Mouse (Mus musculus): ENCODE measurements around the gene Zar1l. TPM values are rescaled to one million over a fixed set of nuclear protein-coding genes. Genes with fewer than 3 reads are reported as not detected.

The Zar1l gene
- not detected in 2 replicates for polyA plus RNA-seq (2016; fragmentation: Nextera tagmentation; extraction: Ambion mirVana)

DNA sequence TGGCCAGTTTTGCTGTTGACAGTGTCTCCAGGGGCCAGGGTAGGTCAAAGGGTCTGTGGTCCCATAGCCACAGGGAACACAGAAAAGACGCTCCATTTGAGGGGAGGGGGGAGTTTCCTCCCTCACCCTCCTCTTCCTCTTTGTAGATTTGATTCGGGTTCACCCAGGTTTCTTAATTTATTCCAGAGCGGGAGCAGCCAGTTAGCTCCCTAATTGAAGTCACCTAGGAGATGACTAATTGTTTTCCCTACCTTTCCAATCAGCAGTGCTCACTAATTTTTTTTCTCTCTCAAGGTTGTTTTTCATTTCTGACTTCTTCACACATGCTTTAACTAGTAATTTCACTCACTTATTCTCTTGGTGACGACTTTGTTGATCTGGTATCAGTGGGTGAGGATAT is at the start of gene Zar1l:
TSS of gene Zar1l (minus strand) at position 101 of the 400 bp plus-strand sequence.
- H3K36me3 ChIP-seq (replicated peaks): no peaks in the 10 kb centered on the region
- no peak within 1 kb of the TSS for H3K4me3 ChIP-seq
- no peaks in the 10 kb centered on the region for H3K27me3 ChIP-seq (ENCODE audit: poor library complexity, severe bottlenecking)
- no peaks in the 10 kb centered on the region for H3K9me3 ChIP-seq
- peaks cover 8% of the 10 kb centered on the region for H3K4me1 ChIP-seq
- no peak for DNase-seq (ENCODE audit: extremely low spot score, low spot score)
- WGBS: 52% methylated on average over 4 of the region's 4 CpGs
- H3K27ac ChIP-seq: no peak within 1 kb of the TSS

- peaks cover 96% of the 10 kb centered on the region for H3K36me3 ChIP-seq (replicated peaks)
- no peaks in the 10 kb centered on the region for H3K4me1 ChIP-seq
- no peaks in the 10 kb centered on the region for H3K9me3 ChIP-seq
- no peak for DNase-seq (ENCODE audit: extremely low spot score, low spot score)
- H3K27me3 ChIP-seq (ENCODE audit: poor library complexity, severe bottlenecking): no peaks in the 10 kb centered on the region
- no peak overlapping the region for H3K27ac ChIP-seq
- 94% methylated on average over 5 of the region's 5 CpGs for WGBS
- H3K4me3 ChIP-seq: no peak overlapping the region
Observed at GRCm38 (mm10) chr5:150566971-150567370, 49.0 kb upstream of the Zar1l start.

DNA sequence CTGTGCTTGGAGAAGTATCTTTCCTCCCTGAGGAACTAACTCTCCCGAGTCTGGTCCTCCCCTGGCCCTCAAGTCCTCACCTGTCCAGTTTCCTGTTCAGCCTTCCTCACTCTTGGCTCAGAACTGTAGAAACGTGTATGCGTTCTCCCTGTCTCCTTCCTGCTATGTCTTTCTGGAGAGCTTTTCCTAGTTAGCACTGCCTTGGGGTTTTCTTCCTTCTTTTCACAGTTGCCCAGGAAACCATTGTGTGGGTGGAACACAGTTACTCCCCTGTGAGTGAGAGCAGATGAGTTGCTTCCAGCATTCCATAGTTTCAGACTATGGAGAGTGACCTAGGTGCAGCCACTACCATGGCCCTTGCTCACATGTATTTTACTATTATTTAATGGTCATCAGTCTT is 48.3 kb upstream of the Zar1l start:
- H3K27ac ChIP-seq: no peak overlapping the region
- peaks cover 97% of the 10 kb centered on the region for H3K36me3 ChIP-seq (replicated peaks)
- 76% methylated on average over 3 of the region's 3 CpGs for WGBS
- H3K9me3 ChIP-seq: no peaks in the 10 kb centered on the region
- no peaks in the 10 kb centered on the region for H3K4me1 ChIP-seq
- no peaks in the 10 kb centered on the region for H3K27me3 ChIP-seq (ENCODE audit: poor library complexity, severe bottlenecking)
- no peak overlapping the region for H3K4me3 ChIP-seq
- DNase-seq (ENCODE audit: extremely low spot score, low spot score): no peak

DNA sequence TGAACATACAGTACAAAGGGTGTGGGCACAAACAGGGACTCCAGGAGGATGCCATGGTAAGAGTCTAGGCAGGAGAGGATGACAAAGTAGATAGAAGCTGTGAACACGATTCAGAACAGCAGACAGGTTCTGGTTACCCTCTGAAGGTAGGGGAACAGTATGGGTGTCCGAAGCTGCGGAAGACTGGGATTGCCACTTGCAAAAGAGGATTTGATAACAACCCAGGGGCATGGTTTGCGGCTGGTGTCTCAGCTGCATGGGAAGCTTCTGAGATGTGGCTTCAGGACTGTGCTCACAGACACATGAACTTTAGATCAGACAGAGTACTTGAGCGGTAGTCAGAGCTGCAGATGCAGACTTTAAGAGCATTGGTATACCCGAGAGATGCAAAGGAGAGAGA is 46.5 kb upstream of the Zar1l start:
- Histone ChIP-seq H3K9me3 (no peaks in the 10 kb centered on the region), H3K27ac (no peak overlapping the region), H3K4me1 (no peaks in the 10 kb centered on the region), H3K4me3 (no peak overlapping the region), H3K36me3 (replicated peaks) (peaks cover 97% of the 10 kb centered on the region), H3K27me3 (ENCODE audit: poor library complexity, severe bottlenecking) (no peaks in the 10 kb centered on the region)
- DNase-seq (ENCODE audit: extremely low spot score, low spot score): peak; percentile 10
- WGBS: 92% methylated on average over 6 of the region's 6 CpGs

- Histone ChIP-seq H3K9me3 (no peaks in the 10 kb centered on the region), H3K36me3 (replicated peaks) (peaks cover 98% of the 10 kb centered on the region), H3K4me1 (no peaks in the 10 kb centered on the region), H3K27me3 (ENCODE audit: poor library complexity, severe bottlenecking) (no peaks in the 10 kb centered on the region), H3K27ac (no peak overlapping the region), H3K4me3 (no peak overlapping the region)
- no peak for DNase-seq (ENCODE audit: extremely low spot score, low spot score)
- WGBS: 90% methylated on average over 5 of the region's 5 CpGs
Observed at GRCm38 (mm10) chr5:150561783-150562182, 43.8 kb upstream of the Zar1l start.

GRCm38 (mm10) chr5:150561376-150561775 is 43.4 kb upstream of the Zar1l start:
- H3K36me3 ChIP-seq (replicated peaks): peaks cover 96% of the 10 kb centered on the region

GRCm38 (mm10) chr5:150560851-150561250 is 42.9 kb upstream of the Zar1l start:
- no peaks in the 10 kb centered on the region for H3K9me3 ChIP-seq
- no peaks in the 10 kb centered on the region for H3K27me3 ChIP-seq (ENCODE audit: poor library complexity, severe bottlenecking)
- WGBS: 97% methylated on average over 5 of the region's 5 CpGs
- no peak overlapping the region for H3K4me3 ChIP-seq
- no peak overlapping the region for H3K27ac ChIP-seq
- no peaks in the 10 kb centered on the region for H3K4me1 ChIP-seq
- DNase-seq (ENCODE audit: extremely low spot score, low spot score): no peak
- H3K36me3 ChIP-seq (replicated peaks): peaks cover 95% of the 10 kb centered on the region

More at GRCm38 (mm10) chr5:150561376-150561775, 43.4 kb upstream of the Zar1l start:
- no peak for DNase-seq (ENCODE audit: extremely low spot score, low spot score)
- no peaks in the 10 kb centered on the region for H3K9me3 ChIP-seq
- H3K4me3 ChIP-seq: no peak overlapping the region
- no peaks in the 10 kb centered on the region for H3K27me3 ChIP-seq (ENCODE audit: poor library complexity, severe bottlenecking)
- no peaks in the 10 kb centered on the region for H3K4me1 ChIP-seq
- H3K27ac ChIP-seq: no peak overlapping the region

DNA sequence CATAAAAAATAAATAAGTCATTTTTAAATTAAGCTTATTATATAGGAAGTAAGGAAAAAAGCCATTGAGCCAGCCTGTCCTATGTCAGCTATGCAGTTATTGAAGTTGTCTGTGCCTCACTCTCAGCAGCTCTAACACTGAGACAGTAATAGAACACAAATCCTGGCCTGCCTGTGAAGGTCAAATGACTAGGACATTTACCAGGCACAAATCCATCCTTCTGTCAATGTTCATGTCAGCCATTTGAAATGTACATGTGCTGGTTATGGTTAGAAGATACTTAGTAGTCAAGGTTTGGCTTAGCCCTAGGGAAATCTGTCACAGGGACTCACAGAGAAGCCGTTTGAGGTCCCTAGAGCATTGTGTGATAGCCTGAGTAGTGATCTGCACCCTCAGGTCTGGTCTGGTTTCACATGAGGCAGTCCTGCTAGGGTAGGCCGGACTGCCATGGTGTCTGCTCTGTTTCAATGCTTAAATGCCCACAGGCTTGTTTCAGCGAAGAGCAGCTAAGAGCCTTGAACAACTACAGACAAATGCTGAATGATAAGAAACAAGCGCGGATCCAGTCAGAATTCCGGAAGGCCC is 41.6 kb upstream of the Zar1l start:
- H3K4me3 ChIP-seq: no peak overlapping the region
- no peak overlapping the region for H3K27ac ChIP-seq
- no peak for DNase-seq (ENCODE audit: extremely low spot score, low spot score)
- WGBS: 90% methylated on average over 6 of the region's 6 CpGs
- no peaks in the 10 kb centered on the region for H3K9me3 ChIP-seq
- peaks cover 95% of the 10 kb centered on the region for H3K36me3 ChIP-seq (replicated peaks)
- no peaks in the 10 kb centered on the region for H3K4me1 ChIP-seq
- no peaks in the 10 kb centered on the region for H3K27me3 ChIP-seq (ENCODE audit: poor library complexity, severe bottlenecking)

GRCm38 (mm10) chr5:150551637-150552036 is 33.7 kb upstream of the Zar1l start:
- WGBS: 88% methylated on average over 3 of the region's 3 CpGs
- DNase-seq (ENCODE audit: extremely low spot score, low spot score): no peak

GRCm38 (mm10) chr5:150543184-150543583 is 25.2 kb upstream of the Zar1l start:
- Histone ChIP-seq H3K9me3 (peaks cover 21% of the 10 kb centered on the region; the same call in 1 of the 2 replicates), H3K27ac (no peak overlapping the region), H3K4me3 (no peak overlapping the region), H3K4me1 (no peaks in the 10 kb centered on the region), H3K36me3 (replicated peaks) (peaks cover 51% of the 10 kb centered on the region), H3K27me3 (ENCODE audit: poor library complexity, severe bottlenecking) (no peaks in the 10 kb centered on the region)
- DNase-seq (ENCODE audit: extremely low spot score, low spot score): no peak
- 97% methylated on average over 2 of the region's 2 CpGs for WGBS

More at GRCm38 (mm10) chr5:150551637-150552036, 33.7 kb upstream of the Zar1l start:
- Histone ChIP-seq H3K36me3 (replicated peaks) (peaks cover 79% of the 10 kb centered on the region), H3K4me3 (no peak overlapping the region), H3K4me1 (no peaks in the 10 kb centered on the region), H3K9me3 (no peaks in the 10 kb centered on the region), H3K27ac (no peak overlapping the region), H3K27me3 (ENCODE audit: poor library complexity, severe bottlenecking) (no peaks in the 10 kb centered on the region)

- Histone ChIP-seq H3K27me3 (ENCODE audit: poor library complexity, severe bottlenecking) (no peaks in the 10 kb centered on the region), H3K27ac (no peak overlapping the region), H3K36me3 (replicated peaks) (peaks cover 67% of the 10 kb centered on the region), H3K4me1 (no peaks in the 10 kb centered on the region), H3K9me3 (peaks cover 21% of the 10 kb centered on the region; the same call in 1 of the 2 replicates), H3K4me3 (no peak overlapping the region)
- DNase-seq (ENCODE audit: extremely low spot score, low spot score): no peak
- WGBS: 100% methylated on average over 1 of the region's 1 CpGs
Observed at GRCm38 (mm10) chr5:150541302-150541701, 23.3 kb upstream of the Zar1l start.

DNA sequence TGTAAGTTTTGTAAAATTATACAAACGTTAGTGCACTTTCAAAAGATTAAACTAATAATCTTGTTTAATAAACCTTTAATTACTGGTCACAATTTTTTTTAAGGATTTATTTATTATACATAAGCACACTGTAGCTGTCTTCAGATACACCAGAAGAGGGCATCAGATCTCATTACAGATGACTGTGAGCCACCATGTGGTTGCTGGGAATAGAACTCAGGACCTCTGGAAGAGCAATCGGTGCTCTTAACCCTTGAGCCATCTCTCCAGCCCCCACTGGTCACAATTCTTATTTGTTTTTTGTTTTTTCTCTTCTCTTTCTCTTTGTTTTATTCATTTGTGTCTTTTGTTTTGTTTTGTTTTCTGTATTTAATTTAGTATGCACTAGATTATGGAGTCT is 7.3 kb upstream of the Zar1l start:
- 80% methylated on average over 2 of the region's 2 CpGs for WGBS
- Histone ChIP-seq H3K9me3 (no peaks in the 10 kb centered on the region), H3K27me3 (ENCODE audit: poor library complexity, severe bottlenecking) (no peaks in the 10 kb centered on the region)

DNA sequence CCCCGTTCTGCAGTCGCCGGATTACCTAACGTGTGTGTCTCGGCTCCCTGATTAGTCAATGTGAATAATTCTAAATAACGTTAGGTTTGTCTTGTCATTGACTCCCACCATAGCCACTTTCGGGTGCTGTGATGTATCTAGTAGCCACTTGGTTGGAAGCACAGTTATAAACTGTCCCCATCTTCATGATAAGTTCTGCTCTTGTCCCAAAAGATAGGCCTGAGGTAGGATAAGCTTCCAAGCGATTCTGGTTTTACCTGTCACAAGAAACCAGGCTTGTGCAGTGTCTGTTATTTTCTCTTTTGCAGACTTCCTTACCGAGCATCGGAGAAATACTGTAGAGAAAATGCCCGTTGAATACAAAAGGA is 4.9 kb upstream of the Zar1l start:
- no peaks in the 10 kb centered on the region for H3K9me3 ChIP-seq
- peak overlapping the region; percentile 96 for H3K27ac ChIP-seq
- no peaks in the 10 kb centered on the region for H3K27me3 ChIP-seq (ENCODE audit: poor library complexity, severe bottlenecking)
- no peak for DNase-seq (ENCODE audit: extremely low spot score, low spot score)
- peak overlapping the region; percentile 76 for H3K4me3 ChIP-seq
- 14% methylated on average over 11 of the region's 11 CpGs for WGBS
- peaks cover 18% of the 10 kb centered on the region for H3K36me3 ChIP-seq (replicated peaks)
- H3K4me1 ChIP-seq: peaks cover 19% of the 10 kb centered on the region

More for the DNA sequence above, 7.3 kb upstream of the Zar1l start:
- Histone ChIP-seq H3K4me1 (peaks cover 19% of the 10 kb centered on the region), H3K27ac (no peak overlapping the region), H3K36me3 (replicated peaks) (peaks cover 32% of the 10 kb centered on the region), H3K4me3 (no peak overlapping the region)
- DNase-seq (ENCODE audit: extremely low spot score, low spot score): no peak

Data from forebrain, embryonic 10.5 days (tissue).